Mouse (Mus musculus) frontal cortex, adult (tissue): ENCODE measurements around the gene Rbm33.

Source experiments
- ATAC-seq: cut with Nextera tagmentation; 2 replicates; pipeline ENCODE4 v1.9.2; 2017; ENCODE audit warnings: mild to moderate bottlenecking, moderate library complexity, mixed read lengths; ENCODE audit not compliant: low TSS enrichment

Rbm33 gene

DNA sequence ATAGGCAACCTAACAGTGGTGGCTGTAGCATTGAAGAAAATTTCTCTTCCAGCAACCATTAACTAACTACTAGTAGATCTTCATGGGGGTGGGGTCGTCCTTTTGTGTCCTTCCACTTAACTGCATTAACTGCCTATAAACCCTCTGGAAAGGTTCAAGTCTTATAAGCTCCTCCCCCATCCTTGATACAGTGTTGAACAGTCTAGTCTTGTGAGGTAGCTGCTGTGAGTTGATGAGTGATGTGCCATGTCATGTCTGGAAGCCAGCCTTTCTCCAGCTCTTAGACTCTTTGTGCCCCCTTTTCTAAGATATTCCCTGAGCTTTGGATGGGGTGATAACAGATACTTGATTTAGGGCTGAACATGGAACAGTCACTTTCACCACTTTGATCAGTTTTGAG, 7.5 kb downstream of the Rbm33 start:
- ATAC-seq, result no peak

DNA sequence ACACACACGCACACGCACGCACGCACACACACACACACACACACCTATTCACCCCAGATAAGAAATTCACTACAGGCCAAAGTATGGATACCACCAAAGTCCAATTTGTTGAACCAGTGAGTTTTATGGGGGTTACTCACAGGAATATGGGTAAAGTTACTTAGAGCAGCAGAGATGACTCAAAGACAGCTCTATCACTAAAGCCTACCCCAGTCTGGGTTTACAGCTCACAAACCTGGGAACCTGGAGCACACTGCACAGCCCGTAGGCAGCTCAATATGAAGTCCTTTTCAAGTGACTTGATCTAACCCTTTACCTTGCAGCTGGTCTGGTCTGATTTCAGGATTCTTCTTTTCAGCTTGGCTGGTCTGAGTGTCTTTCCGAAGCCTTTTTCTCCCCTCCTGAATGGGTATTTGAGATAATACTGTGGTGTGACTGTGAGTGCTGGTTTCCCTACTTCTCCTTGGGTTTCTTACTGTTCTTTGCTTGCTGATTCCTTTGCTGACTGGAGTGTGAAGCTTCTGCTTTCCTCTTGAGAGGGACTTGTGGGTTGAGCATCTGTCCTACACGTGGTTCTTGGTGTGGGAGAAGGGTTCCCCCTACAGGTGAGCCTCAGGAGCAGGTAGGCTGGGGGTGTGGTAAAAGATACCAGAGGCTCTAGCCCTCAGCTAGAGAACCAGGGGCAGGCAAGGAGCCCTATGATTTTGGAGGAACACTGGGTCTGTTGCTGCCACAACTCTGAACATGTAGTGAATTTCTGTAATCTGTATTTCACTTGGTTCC, 12.3 kb downstream of the Rbm33 start:
- ATAC-seq, result 0 out of 2 replicates have a peak, but pooled peaks have one; percentile 31

DNA sequence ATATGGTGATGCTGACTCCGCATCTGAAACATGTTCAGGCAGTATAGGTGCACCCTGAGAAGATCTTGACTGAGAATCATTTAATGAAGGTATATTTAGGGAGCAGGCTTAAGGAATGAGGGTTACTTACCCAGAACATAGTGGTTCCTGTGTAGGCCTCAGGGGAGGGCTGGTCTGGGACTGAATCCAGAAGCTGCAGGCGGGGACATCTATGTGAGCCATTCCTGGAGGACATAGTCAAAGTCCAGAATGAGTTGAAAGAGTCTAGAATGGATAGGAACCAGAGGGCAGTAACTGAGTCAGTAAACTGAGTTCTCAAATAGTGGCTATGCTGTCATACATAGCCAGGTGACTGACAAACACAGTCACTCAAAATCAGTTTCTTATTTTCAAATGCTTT, 16.8 kb downstream of the Rbm33 start:
- no peak for ATAC-seq

DNA sequence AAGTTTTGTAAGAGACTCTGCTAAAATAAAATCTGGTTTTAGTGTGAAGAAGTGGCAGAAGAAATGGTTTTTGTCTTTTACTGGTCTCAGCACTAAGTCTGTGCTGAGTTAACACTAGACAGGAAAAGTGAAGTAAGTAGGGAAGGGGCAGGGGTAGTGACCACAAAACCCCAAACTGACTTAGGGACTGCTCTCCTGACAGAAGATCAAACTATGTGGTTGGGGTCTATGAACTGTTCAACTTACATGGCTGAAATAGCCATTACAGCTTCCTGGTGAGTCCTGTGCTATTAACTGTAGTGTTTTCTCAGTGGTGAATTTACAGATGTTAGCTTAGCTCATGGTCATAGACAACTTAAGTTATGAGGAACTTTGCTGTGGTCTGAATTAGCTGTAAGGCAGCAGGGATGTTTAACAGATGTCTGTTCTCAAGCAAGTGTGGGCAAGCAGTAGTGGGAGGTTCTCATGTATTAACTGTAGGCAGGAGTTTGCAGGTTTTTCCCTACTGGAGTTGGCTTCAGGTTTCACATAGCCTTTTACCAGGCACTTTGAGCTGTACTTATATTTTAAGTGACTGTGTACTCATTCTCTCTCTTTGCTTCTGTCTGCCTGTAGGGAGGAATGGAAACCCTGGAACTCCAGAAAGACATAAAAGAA, 35.1 kb downstream of the Rbm33 start:
- peak; percentile 64; the same call in 1 of the 2 replicates for ATAC-seq

DNA sequence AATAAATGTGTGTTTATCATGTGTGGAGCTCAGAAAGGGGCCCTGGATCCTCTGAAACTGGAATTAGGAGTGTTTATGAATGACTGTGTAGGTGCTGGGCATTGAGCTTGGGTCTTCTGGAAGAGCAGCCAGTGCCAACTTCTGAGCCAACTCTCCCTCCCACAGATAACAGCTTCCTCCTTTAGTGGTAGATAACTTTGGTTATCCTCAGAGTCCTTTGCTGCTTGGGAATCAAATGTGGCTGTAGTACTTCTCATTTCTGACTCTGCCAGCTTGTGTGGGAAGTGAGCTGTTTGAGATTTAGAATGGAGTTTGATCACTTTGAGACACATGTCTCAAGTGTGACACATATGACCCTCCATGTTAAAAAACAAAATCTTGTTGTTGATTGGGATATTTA, 38.7 kb downstream of the Rbm33 start:
- ATAC-seq, result peak; percentile 53

DNA sequence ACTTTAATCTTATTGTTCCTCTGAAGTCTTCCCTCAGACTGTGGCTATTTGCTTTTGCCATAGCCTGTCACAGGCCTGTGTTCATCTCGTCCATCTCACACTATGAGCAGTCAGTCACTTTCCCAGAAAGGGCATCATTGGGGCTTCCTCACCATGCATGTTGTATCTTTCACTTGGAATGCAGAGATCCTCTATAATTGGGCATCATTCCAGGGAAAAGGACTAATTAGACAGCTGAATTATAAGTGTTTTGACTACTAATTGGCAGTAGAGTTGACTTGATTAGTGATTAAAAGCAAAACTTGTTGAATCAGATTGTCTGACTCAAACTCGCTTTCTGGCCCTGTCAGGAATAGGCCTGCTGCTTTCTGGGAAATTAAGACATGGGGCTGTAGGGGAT, 43.8 kb downstream of the Rbm33 start:
- no peak for ATAC-seq

DNA sequence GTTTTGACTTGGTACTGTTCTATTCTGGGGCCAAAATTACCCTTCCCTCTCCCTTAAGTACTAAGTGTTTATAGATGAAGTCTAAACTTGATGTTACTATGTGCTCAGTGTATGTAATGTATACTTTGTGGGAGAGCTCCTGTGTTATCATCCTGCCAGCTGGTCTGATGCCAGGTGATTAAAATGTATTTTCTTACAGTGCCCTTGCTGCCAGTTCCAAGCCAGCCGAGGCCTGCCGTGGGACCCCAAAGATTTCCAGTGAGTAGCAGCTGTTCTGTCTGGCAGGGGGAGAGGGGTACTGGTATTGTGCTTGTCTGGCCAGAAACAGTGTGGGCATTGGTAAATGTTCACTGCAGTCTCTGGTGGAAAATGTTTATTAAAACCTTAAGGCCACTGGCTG, 51.1 kb downstream of the Rbm33 start:
- no peak for ATAC-seq

DNA sequence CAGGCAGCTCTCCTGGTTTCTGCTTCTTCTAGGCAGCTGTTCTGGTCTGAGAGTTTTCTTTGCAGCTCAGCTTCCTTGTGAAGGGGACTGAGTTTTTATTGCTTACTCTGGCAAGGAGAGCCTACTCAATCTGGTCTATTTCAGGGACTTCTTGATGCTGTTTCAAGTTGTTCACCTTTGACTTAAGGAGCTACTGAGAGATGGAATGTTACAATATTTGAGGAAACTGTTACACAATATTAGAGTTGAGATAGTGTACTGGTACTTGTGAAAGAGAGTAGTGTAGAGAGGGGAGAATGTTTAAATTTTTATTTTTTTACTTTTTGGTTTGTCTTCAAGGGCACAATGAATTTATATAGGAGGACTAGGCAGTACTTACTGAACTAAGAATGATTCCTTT, 53.9 kb downstream of the Rbm33 start:
- ATAC-seq, result no peak

DNA sequence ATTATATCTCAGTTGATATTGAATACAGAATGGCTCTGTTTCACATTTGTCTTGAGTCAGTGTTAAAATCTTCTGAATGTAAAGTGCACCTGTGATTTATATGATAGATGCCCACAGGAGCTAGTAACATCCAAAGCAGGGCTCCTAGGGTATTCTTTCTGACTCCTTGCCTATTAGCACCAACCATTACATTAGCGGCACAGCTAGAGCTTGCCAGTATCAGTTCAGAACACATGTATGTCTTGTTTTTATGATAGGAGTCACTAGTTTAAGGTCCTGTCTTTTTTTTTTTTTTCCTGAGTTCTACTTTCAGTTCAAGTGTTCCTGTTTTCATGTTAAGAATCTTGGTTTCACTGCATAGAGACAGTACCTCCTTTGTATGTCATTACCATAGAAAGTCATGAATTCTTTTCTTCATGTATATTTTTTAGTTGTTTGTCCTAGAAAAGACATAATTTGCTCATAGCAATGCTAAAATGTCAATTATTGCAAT, 55.3 kb downstream of the Rbm33 start:
- no peak for ATAC-seq

DNA sequence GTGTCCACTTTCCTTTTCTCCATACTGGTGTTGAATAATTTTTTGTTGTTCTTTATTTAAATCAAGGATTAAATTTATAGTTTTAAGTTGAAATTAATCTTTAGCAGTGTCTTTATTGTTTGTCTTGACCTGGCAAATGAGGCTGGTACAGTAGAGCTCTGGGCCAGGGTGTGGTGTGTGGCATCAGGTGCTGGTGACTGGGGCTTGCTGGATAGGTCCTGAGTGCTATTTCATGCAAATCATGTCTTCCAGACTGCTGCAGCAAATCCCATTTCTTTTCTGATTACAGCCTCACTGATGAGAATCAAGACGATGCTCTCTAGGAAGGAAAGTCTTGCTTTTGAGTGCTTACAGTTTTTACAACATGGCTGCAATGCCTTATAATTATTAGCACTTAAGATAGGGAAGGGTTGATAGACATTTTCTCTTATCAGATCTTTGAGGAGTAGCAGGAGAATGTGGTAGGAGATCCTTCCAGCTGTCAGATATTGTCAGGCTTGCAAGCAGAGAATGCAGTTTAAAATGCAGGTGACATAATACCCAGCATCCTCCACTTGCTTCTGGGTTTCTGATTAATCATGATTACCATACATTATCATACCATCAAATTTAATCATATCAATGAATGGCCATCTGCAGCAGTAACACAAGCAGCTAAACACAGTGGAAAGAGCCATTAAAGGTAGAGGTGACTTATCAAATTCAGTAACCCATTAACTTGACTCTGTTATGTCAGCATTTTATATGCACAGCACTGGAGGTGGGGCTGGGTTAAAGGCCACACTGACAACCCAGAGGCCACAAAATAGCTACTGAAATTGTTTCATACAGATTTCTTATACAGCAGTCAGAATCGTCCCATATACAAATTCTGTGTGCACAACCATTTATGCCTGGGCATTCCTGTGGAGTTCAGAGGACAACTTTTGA, 56.8 kb downstream of the Rbm33 start:
- ATAC-seq, result no peak

DNA sequence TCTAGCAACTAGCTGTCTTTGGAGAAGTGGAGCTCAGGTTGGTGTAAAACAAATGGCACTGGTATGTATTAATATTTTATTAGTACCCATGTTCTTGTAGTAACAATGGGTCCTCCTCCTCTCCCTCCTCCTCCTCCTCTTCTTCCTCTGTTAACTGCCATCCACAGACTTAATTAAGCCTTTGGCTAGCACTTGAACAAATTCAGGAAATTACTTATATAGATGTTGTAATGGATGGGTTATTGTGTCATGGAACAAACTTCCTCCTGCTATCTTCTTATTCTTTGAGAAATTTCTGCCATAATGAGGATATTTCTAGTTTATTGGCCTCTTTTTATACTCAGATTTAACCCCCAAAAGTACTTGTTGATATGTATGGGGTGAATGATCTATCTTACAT, 60.4 kb downstream of the Rbm33 start:
- no peak for ATAC-seq

DNA sequence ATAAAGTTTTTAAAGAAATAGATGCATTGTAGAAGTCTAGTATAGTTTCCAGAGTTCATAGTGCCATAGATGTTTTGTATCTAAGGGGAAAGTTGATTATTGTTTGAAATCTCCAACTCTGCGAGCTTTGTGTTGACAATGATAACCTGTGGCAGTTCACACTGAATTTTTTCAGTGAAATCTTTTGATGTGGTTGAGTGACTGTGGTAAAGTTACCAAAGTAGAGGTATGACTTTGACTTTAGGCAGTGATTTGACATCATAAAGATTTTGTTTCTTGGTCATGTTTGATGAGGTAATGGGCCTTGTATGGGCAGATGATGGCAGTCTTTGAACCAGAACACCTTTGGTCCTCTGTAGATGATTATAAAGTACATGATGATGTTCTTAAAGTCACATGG, 65.4 kb downstream of the Rbm33 start:
- ATAC-seq, result no peak

DNA sequence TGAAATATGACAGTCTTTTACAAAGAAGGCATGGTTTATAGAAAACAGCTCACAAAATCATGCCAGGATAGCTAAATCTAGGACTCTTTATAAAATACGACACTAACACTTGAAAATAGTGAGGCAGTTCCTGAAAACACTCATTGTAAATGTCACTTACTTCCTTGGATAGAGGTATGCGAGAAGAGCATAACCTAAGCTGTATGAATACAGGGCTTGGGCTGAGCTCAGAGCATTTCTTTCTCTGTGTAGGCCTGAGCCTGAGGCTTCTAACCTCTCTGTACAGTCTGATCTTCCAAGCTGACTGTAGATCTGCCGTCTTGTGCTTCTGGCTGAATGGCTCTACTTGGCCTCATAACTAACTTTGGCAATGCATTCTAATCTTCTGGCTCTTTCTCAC, 69.9 kb downstream of the Rbm33 start:
- peak; percentile 58 for ATAC-seq

DNA sequence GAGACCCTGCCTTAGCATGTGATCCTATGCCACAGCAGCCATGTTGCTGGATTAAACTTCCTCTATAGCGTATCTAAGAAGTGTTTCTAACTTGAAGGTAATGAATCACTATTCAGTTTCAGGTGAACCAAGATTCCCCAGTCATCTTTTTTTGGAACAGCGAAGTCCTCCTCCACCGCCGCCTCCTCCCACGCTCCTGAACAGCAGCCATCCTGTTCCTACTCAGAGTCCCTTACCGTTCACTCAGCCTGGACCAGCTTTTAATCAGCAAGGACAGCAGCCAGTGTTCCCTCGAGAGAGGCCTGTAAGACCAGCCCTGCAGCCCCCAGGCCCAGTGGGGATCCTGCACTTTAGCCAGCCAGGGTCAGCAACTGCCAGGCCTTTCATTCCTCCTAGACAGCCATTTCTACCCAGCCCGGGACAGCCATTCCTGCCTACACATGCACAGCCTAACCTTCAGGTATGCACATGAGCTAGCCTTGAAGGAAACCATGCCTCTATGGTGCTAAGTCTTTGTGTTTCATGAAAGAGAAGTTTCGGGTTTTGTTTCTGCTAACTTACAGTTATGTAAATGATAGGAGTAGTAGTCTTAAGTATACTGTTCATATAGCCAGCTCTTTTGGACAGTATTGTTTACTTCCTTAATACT, 70.7 kb downstream of the Rbm33 start:
- peak; percentile 71 for ATAC-seq

DNA sequence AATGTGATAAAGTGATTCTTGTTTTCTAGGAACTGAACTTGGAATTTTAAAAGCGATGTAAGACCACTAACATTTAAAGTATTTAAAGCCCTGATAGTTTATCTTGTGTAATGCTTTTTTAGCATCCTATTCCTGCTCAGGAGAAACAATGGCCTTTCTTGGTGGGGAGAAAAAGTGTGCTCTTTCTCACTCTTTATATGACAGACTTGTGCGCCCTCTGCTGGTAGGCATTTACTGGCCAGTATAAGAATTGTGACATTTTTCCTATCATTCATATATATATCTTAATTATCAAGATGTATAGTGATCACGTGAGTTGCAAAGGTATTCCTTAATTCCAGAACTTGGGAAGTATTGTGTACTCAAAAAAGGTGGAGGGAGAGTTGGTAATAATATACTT, 71.3 kb downstream of the Rbm33 start:
- peak; percentile 53 for ATAC-seq

DNA sequence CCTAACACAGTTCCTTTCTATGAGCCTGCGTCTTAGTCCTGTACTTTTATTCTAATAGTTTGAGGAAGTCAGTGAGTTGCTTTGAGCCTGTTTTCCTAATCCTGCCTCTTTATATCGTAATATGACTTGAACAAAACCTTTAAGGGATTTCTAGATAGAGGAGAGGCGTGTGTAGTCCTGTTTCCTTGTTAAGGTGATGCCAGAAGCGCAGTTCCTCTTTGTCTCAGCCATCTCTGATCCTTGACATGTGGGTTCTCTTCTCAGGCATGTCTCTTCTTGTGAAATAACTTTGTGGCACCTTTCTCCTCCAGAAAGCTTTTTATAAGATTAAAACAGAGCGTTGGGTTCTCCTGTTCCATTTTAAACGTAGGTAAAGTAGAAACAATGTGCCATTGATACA, 73.3 kb downstream of the Rbm33 start:
- no peak for ATAC-seq

DNA sequence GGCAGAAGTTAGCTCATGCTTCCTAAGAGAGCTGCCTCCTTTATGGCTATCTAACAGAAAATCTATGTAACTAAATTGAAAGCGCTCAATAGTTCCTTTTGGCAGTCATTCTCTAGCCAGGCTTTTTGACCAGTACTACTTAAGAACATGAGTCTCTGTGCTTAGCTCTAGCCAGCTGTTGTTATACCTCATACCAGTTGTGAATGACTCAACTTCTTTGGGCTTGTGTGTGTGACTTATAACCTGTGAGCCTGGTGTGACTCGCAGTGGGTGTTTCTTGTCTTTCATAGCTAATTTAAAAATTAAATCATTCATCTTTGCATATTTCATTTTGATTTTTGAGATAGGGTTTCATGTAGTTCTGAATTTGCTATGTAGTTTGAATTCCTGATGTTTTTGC, 80.4 kb downstream of the Rbm33 start:
- no peak for ATAC-seq

DNA sequence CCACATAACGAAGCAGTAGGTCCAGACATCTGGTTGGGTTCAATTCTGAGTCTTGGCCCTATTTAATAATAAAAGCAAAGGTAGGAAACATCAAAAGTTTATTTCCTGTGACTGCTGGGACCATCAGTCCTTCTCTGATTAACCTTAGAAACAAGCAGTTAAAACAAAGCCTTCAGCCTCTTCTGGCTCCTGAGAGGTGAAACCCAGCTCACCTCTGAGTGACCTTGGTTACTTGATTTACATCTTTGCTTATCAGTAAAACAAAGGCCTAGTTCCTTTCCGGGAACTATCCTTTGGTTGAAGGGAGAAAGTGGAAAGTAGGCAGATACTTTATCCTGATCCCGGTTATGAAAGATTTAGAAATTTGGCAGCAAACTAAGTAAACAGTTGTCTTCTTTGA, 81.8 kb downstream of the Rbm33 start:
- ATAC-seq, result no peak

DNA sequence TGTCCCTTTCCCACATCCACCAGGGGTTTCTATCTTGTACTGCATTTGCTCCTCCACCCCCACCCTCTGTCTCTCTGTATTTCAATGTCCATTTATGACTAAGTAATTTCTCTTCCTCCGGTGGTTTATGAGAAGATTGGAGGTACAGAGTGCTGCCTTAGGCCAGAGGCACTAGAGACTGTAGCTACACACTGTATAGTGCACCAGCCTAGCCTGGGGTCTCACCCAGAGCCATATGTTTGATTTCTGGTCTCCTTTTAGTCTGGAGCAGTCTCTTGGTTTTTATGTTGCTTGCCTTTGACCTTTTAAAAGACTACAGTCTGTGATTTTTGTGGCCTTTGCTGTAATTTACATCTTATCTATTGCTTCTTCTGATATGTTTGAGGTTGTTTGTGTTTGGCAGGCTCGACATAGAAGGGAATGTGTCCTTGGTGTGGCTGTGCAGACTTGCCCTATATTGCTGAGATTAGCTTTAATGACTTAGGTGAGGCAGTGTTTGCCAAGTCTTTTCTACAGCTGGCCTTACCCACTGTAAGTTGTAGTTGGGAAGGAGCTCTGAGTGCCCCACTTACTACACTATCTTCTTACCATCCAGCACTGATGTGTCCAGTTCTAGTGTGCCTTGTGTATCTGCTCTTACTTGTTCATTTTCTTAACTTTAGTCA, 82.7 kb downstream of the Rbm33 start:
- ATAC-seq, result no peak

DNA sequence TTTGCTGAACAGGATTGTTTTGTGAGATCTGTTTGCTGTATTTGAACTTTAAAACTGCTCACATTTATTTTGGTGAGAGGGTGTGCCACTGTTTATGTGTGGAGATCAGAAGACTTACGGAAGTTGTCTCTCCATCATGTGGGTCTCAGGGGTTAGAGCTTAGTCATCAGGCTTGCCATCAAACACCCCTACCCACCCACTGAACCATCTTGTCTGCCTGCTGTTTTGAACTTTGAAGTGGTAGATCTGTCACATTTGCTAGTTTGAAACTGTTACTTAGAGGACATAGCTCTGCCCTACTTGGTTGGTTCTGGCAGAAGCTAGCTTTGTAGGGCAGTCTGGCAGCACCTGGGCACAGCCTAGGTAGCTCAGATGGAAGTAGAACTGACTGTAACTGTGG, 85.8 kb downstream of the Rbm33 start:
- ATAC-seq, result 0 out of 2 replicates have a peak, but pooled peaks have one; percentile 14

DNA sequence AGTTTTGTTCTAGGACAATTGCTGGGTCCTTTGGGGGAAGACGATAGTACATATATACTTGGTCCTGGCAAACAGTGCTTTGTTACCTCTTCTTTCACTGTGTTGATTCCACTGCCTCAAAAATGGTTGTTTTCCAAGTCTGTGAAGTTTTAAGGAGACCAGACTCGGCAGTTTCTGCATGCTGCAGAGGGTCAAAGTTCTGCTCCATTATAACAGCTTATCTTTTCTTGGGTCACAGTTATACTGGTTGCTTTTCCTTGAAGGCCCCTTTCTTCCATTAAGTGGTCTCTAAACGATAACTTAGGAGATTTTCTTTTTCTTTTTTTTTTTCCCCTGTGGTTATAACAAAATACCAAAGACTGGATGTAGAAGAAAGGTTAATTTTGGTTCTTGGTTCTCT, 89.7 kb downstream of the Rbm33 start:
- ATAC-seq, result no peak
